Mouse (Mus musculus): ENCODE results near the gene Sin3b. TPM values are rescaled to one million over a fixed set of nuclear protein-coding genes. Genes with fewer than 3 reads are reported as not detected.

The Sin3b gene
- polyA plus RNA-seq (2012; rRNA removed), result 102 and 120 TPM in 2 replicates

GRCm38 (mm10) chr8:72722769-72723650 is at the start of gene Sin3b:
Sin3b (plus strand) TSS chr8:72723285.

GRCm38 (mm10) chr8:72761322-72762051 is 38.4 kb downstream of the Sin3b start, which contains the start of gene F2rl3:
F2rl3 (plus strand) TSS chr8:72761880.

Other genes starting within 250 kb of the Sin3b start
- gene Cherp, start 248.1 kb upstream of the Sin3b start, polyA plus RNA-seq (2012; rRNA removed), result 33.3 and 44.0 TPM in 2 replicates
- 118 and 161 TPM in 2 replicates for gene Slc35e1, start 230.7 kb upstream of the Sin3b start, polyA plus RNA-seq (2012; rRNA removed)
- 14.3 and 15.0 TPM in 2 replicates for gene Med26, start 175.0 kb upstream of the Sin3b start, polyA plus RNA-seq (2012; rRNA removed)
- gene Smim7, start 152.2 kb upstream of the Sin3b start, polyA plus RNA-seq (2012; rRNA removed), result 30.8 and 33.2 TPM in 2 replicates
- 15.3 and 25.1 TPM in 2 replicates for gene Tmem38a, start 151.2 kb upstream of the Sin3b start, polyA plus RNA-seq (2012; rRNA removed)
- gene Nwd1, start 76.6 kb upstream of the Sin3b start, polyA plus RNA-seq (2012; rRNA removed), result 0.05 and 0.21 TPM in 2 replicates
- gene F2rl3, start 38.6 kb downstream of the Sin3b start, polyA plus RNA-seq (2012; rRNA removed), result 7.0 and 9.4 TPM in 2 replicates

Data from colon, adult 2 months (tissue).